Comparison of ENCODE assay signal across 17 mouse cellular contexts in the genomic region with DNA sequence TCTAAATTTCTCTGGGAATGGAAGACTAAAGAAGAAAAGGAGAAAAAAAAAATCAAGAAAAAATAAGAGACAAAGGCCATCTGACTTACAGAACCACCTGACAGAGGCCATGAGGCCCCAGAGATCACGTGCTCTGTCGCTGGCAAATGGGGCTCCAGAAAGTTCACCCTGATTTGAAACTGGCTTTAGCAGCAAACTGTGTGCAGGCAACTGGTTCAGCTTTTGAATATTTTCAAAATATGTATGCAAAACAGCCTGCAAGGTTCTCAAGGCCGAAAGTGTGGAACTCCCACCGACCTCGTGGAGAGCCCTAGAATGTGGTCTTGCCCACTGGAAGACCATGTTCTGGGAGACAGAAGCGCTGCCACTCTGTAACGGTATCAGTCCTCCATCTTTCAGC.
"Had no signal": no experiment of that assay in that cellular context is flagged by ENCODE, and none has a peak within 500 bp of the region (broad histone marks: within the 10 kb centered on the region; RNA-seq: fewer than 3 reads in every experiment).

No protein-coding gene starts in this region.

- H3K4me1 ChIP-seq: limb, embryonic 12.5 days; midbrain, embryonic 15.5 days; neural tube, embryonic 12.5 days; stomach, embryonic 15.5 days had no signal

- H3K27me3 ChIP-seq: limb, embryonic 12.5 days; liver, embryonic 13.5 days; lung, embryonic 15.5 days; megakaryocyte, embryonic 14.5 days; midbrain, embryonic 15.5 days; neural tube, embryonic 12.5 days; stomach, embryonic 15.5 days had no signal

- H3K4me3 ChIP-seq: limb, embryonic 12.5 days; liver, embryonic 13.5 days; lung, embryonic 15.5 days; megakaryocyte, embryonic 14.5 days; midbrain, embryonic 15.5 days; neural tube, embryonic 12.5 days; stomach, embryonic 15.5 days had no signal

- DNase-seq: kidney, postnatal 25 days; layer of hippocampus, adult 9-11 months; layer of hippocampus, postnatal 36 days; liver; liver, embryonic 13.5 days; liver, postnatal 0 days; lung, postnatal 14 days; thymus, adult 2 months; thymus, postnatal 25 days had no signal

- H3K36me3 ChIP-seq: lung, embryonic 15.5 days; midbrain, embryonic 15.5 days; neural tube, embryonic 12.5 days; stomach, embryonic 15.5 days had no signal

- H3K9me3 ChIP-seq: limb, embryonic 12.5 days; liver, embryonic 13.5 days; lung, embryonic 15.5 days; megakaryocyte, embryonic 14.5 days; midbrain, embryonic 15.5 days; neural tube, embryonic 12.5 days; stomach, embryonic 15.5 days had no signal

- H3K27ac ChIP-seq: limb, embryonic 12.5 days; liver, embryonic 13.5 days; lung, embryonic 15.5 days; macrophage; midbrain, embryonic 15.5 days; neural tube, embryonic 12.5 days; stomach, embryonic 15.5 days had no signal

- H3K9ac ChIP-seq: limb, embryonic 12.5 days; liver, embryonic 13.5 days; liver, postnatal 0 days; lung, embryonic 15.5 days; midbrain, embryonic 15.5 days; neural tube, embryonic 12.5 days; stomach, embryonic 15.5 days had no signal

- ATAC-seq: liver, postnatal 0 days; midbrain, embryonic 15.5 days had no signal

- H3K4me2 ChIP-seq: limb, embryonic 12.5 days; liver, embryonic 13.5 days; midbrain, embryonic 11.5 days; midbrain, embryonic 15.5 days; neural tube, embryonic 12.5 days; stomach, embryonic 15.5 days had no signal
